Mouse (Mus musculus) thymus, postnatal 14 days (tissue): Measurements from ENCODE around the gene Lrrc51.
A peak's percentile ranks its signal among the peaks of the same experiment; 100 is the strongest.
"Not testable (repeated sequence)": the region's sequence is repeated elsewhere in the genome, so short reads cannot be mapped to it uniquely, and the experiment has no call there.

Experiments
- DNase-seq: peaks from one replicate; pipeline ENCODE4 v3.0.0; 2021

Lrrc51 gene

GRCm38 (mm10) chr7:101933751-101934240 lies at the start of gene Lrrc51, which contains the start of gene Numa1:
Lrrc51 (minus strand) TSS chr7:101933895.
Numa1 (plus strand) TSS chr7:101934111.
- DNase-seq, result peak; percentile 97

DNA sequence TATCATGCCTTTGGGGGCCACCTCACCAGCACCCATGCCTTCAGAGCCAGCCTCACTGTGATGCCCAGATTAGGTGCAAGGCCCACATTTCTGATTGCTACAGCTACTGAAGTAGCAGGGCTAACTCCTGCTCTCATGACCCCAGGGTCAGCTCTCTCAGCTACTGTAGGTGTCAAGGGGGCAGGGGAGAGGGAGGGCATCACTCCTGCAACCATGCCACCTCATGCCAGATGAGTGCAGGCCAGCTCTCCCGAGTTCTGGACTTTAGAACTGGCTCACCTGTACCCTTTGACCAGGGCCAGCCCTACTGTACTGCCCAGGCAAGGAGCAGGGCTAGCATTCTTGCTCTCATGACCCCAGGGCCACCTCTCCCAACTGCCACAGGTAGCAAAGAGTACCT lies 49.0 kb upstream of the Lrrc51 start:
- no peak for DNase-seq

GRCm38 (mm10) chr7:101974505-101974904 lies 40.8 kb upstream of the Lrrc51 start:
- no peak for DNase-seq

DNA sequence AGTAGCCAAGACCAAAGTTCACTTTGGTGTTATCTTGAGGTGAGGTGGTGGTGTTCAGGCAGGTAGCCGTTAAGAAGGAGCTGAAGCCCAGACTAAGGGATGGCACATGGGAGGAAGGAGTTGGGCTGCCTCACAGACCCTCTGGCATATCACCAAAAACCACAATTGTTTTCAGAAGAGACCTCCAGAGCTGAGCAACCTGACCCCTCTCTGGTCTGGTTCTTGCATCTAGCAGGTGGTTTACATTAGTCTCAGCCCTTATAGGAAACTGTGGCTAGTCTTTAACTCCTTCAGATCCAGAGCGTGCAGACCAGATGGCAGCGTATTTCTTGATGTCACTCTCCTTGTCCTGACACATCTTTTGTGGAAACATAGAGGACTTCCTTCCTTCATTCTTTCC lies 40.0 kb upstream of the Lrrc51 start:
- no peak for DNase-seq

GRCm38 (mm10) chr7:101971721-101972120 lies 38.0 kb upstream of the Lrrc51 start:
- no peak for DNase-seq

DNA sequence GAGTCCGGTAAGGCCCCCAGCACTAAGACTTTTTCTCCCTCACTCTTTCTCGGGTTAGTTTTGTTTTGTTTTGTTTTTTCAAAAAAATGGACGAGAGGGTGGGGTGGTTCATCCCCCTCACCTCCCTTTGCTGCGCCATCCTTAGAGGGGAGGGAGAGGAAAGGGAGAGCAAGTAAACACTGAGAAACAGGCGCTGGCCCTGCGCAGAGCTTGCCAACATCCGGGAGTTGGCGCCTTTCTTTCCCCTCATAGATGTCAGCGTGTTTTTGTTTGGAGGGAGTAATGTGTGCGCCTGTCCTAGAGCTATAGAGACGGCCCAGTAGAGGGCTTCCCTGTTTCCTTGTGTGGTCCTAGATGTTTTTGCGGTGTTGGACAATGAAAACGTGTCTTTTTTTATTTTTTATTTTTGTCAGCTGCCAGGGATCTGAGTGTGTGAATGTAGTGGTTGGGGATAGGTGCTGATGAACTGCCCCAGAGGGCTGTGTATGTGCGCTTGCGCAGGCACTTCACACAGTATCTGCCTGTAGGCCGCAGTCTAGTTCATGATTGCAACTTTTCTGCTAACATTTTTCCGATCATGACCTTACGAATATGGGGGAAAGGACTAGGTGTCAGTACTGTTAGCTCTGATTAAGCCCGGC lies 37.2 kb upstream of the Lrrc51 start:
- peak; percentile 73 for DNase-seq

GRCm38 (mm10) chr7:101970429-101970775 lies 36.7 kb upstream of the Lrrc51 start:
- peak; percentile 78 for DNase-seq

DNA sequence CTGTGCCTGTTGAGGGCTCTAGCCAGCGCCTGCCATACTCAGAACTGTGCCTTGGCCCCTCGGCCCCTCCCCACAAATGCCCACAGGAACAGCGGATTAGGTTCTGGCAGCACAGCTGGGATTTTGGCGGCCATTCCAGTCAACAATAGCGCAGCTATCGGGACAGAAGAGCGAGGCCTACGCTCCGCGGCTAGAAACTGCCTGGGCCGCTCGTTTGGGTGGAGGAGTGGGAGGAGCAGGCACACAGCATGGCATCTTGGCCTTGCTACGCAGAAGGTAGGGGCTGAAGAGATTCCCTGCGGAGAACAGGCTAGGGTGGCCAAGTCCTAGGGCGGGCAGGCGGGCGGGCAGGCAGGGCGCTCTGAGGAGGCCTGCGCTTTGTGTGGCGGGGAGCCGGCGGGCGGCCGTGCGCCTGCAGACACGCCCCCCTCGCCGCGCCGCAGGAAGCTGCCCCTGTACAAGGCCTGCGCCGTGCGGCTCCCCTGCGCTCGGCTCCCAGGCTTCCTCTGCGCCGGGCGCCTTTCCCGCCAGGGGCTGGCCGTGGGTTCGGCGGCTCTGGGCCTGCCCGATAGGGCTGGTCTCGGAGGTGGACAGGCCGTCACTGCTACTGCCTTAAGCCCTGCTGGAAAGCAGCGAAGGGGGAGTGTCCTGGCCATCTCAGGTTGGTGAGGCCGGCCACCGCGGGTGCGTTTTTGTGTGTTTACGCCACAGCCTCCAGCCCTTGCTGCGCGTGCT lies 36.2 kb upstream of the Lrrc51 start:
- DNase-seq, result peak; percentile 89

DNA sequence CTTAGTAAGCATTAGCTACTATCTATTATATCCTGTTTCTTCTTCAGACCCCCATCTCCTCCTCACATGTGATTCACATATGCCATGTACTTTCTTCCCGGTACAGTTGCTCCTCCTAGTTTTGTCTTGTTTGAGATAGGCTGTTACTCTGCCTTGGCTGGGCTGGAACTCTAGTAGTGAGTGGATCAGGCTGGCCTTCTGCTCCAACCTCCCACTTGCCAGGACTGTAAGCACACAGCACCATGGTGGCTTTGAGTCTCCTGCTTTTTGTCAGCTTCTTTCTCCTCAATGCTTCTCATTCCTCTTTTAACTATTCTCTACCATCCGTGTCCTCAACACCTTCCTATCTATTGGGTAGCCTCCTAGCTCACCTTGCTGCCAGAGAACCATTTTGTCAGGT lies 35.1 kb upstream of the Lrrc51 start:
- DNase-seq, result no peak

GRCm38 (mm10) chr7:101967256-101967655 lies 33.6 kb upstream of the Lrrc51 start:
- DNase-seq, result no peak

- peak; percentile 51 for DNase-seq
Measured at GRCm38 (mm10) chr7:101965606-101966005, 31.9 kb upstream of the Lrrc51 start.

GRCm38 (mm10) chr7:101964551-101964950 lies 30.9 kb upstream of the Lrrc51 start:
- DNase-seq, result no peak

- peak; percentile 18 for DNase-seq
Measured at GRCm38 (mm10) chr7:101963621-101964020, 29.9 kb upstream of the Lrrc51 start.

DNA sequence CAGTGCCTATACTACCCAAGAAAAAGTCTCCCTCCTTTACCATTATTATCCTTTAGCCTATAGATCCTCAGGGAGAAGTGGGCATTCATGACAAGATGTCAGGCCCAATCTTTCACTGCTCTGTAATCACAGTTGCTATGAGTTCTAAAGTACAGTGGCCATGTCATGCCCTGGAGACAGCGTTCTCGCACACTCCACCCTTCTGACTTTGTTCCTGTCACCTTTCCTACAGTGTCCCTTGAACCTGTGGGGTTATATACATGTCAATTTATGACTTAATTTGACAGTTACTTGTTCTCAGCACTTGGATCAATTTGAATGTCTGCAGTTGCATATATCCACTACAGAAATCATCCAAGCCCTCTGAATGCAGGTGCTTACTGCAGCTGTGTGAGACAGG lies 29.1 kb upstream of the Lrrc51 start:
- DNase-seq, result no peak

DNA sequence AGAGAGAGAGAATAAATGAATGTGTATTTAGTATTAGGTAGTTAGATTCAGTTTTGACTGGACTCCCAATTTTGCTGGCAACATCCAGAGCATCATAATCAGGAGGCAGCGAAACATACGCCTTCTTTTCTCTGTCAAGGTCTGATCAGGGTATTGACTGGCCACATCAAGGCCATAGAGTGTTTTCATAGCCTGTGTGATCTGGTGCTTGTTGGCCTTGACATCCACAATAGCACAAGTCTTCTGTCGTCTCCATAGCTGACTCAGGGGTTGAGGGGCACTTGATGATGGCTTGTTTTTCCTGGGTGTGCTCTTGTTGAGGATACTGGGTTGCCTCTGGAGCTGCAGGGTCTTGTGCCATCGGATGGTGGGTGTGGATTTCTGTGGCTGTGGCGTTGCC lies 23.2 kb upstream of the Lrrc51 start:
- DNase-seq, result no peak

GRCm38 (mm10) chr7:101956481-101956880 lies 22.8 kb upstream of the Lrrc51 start:
- DNase-seq, result no peak

DNA sequence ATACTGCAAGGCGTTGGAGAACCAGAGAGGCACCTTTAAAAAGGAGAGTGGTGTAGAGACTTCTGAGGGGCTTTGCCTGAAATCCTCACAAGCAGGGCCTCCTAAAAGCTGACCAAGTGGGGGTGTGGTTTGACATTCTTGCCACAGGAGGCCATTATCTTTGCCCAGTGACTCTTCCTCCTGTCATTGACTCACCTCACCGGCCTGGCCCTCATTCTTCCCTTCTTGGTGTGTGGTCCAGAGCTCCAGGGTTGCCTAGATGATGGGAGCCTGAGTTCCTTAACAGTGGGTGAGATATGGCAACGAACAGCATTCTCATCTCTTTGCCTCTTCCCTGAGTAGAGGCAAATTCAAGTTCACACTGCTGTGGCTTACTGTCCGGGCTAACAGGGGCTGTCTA lies 22.2 kb upstream of the Lrrc51 start:
- DNase-seq, result no peak

DNA sequence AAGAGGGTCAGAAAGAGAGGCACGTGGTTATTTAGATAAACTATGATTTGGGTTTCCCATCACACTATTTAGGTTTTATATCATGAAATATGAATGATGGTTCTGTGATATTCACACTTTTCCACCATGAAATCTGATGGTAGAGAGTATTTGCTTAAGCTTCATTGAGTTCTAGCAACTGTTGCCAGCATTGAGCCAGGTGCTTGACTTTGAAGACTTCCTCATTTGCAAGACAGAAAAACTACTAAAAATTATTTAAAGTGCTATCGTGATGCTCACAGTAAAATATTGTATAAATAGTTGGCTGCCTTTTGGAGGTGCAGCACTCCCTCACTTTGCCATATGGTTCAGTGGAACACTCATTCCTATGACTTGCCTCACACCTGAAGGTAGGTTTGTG lies 21.6 kb upstream of the Lrrc51 start:
- DNase-seq, result no peak

DNA sequence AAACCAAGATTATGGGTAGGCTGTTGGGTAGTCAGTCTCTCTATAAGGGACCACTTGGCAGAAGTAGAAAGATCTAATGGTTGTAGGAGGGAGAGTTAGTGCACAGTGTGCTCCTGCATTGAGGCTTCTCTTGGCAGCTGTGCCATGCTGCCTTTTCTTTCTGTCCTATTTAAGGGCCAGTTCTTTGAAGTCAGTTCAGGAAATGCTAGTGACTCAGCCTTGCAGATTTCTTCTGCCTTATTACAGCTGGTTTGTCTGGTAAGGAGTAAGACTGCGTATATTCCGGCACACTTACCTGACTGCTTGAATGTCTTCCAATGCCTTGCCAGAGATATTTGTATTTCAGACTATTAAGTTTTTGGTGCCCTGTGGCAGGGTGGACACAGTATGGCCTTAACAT lies 20.5 kb upstream of the Lrrc51 start:
- no peak for DNase-seq

- no peak for DNase-seq
Measured at GRCm38 (mm10) chr7:101952098-101952497, 18.4 kb upstream of the Lrrc51 start.

DNA sequence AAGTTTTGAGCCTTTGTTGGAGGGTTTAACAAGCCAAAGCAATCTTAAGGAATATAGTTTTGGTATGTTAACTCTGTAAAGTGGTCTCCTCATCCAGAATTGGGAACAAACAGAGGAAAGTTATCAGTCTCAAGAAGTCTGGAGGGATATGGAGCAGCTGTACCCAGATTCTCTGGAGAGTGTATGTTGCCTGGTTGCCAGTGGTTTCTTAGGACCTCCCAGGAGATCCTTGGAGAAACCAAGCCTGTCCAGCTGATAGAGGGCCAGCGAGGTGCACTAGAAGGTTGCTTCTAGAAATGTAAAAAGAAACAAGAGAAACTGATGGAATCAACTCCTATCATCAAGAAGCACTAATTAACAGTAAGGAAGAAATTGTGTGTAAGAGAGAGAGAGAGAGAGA lies 18.0 kb upstream of the Lrrc51 start:
- no peak for DNase-seq

- not testable (repeated sequence) for DNase-seq
Measured at GRCm38 (mm10) chr7:101949008-101949407, 15.3 kb upstream of the Lrrc51 start.

- no peak for DNase-seq
Measured at GRCm38 (mm10) chr7:101939758-101940157, 6.1 kb upstream of the Lrrc51 start.

DNA sequence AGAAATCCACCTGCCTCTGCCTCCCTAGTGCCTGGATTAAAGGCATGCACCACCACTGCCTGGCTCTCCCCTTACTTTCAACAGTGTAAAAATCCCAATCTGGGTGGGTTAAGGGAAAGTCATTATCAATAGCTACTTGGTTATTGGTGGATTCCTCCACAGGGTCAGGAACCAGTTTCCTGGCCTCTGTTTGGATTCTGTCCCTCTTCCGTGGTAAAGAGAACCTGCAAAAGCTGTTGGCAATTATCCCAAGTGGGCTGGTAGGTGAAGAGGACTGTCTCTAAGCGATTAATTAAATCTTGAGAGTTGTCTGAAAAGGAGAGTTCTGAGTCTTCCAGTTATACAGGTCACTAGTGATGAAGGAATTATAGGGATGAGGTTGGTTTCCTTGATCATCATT lies 4.7 kb upstream of the Lrrc51 start:
- no peak for DNase-seq

DNA sequence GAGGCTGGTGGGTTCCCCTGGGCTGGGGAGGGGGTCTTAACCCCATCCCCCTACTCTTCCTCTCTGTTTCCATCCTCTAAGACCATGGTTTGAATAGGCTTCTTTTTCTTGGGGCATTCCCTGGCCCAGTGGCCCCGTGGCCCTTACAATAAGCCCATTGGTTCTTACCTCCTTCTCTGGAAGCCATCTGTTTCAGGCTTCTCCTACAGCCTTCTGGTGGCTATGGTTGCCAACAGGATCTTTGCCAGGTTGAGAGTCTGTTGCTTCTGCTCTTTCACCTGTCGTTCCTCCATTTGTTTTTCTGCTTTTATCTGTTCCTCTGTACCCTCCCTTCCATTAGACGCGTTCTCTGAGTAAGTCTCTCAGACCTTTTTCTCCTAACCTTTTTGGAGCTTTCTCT lies 3.9 kb upstream of the Lrrc51 start:
- no peak for DNase-seq
